Mouse (Mus musculus) forebrain, embryonic 11.5 days (tissue): ENCODE results near the gene Enox1. TPM values are rescaled to one million over a fixed set of nuclear protein-coding genes. Genes with fewer than 3 reads are reported as not detected.

ENCODE experiments used
- ATAC-seq: fragments of 200-750 bp; cut with Nextera tagmentation; replicated peaks from 2 replicates; pipeline ENCODE4 v1.8.0; 2017; ENCODE audit warnings: moderate TSS enrichment; ENCODE audit not compliant: low FRiP score
- DNase-seq: peaks from one replicate; pipeline ENCODE4 v3.0.0-alpha.2; 2017; ENCODE audit warnings: low spot score
- H3K27ac ChIP-seq: fragments of 300-500 bp; sonication (generic); 2 replicates; pipeline ENCODE4 v1.5.1; 2014; ENCODE audit warnings: low read depth, low read length
- H3K27me3 ChIP-seq: fragments of 300-500 bp; sonication (generic); 2 replicates; pipeline ENCODE4 v1.6.1; 2014; ENCODE audit warnings: mild to moderate bottlenecking, low read length, mixed read lengths; ENCODE audit not compliant: control insufficient read depth, insufficient read depth
- H3K36me3 ChIP-seq: fragments of 300-500 bp; sonication (generic); 2 replicates; pipeline ENCODE4 v1.6.1; 2014; ENCODE audit warnings: mild to moderate bottlenecking, low read length, moderate library complexity, mixed read lengths; ENCODE audit not compliant: control insufficient read depth, insufficient read depth
- H3K4me1 ChIP-seq: fragments of 300-500 bp; sonication (generic); replicated peaks from 2 replicates; pipeline ENCODE4 v1.6.1; 2014; ENCODE audit warnings: low read length, mixed read lengths; ENCODE audit not compliant: control insufficient read depth, insufficient read depth
- H3K4me2 ChIP-seq: fragments of 300-500 bp; sonication (generic); 2 replicates; pipeline ENCODE4 v1.6.1; 2014; ENCODE audit warnings: low read depth, mild to moderate bottlenecking, low read length, moderate library complexity, mixed read lengths; ENCODE audit not compliant: severe bottlenecking
- H3K4me3 ChIP-seq: fragments of 300-500 bp; sonication (generic); 2 replicates; pipeline ENCODE4 v1.5.1; 2014; ENCODE audit warnings: low read depth, low read length
- H3K9ac ChIP-seq: fragments of 300-500 bp; sonication (generic); 2 replicates; pipeline ENCODE4 v1.6.1; 2014; ENCODE audit warnings: low read length
- H3K9me3 ChIP-seq: fragments of 300-500 bp; sonication (generic); 2 replicates; pipeline ENCODE4 v1.6.1; 2016; ENCODE audit warnings: low read length, mixed read lengths; ENCODE audit not compliant: control insufficient read depth
- WGBS: fragments of 180-500 bp; shearing (Covaris S2); extraction: QIAGEN DNeasy Blood & Tissue Kit; methylation state at CpG from one replicate; pipeline ENCODE4 v1.1.7; 2014; 5-methylcytosine and 5-hydroxymethylcytosine counted together
- polyA plus RNA-seq: library from polyadenylated mRNA; unstranded; fragments of >200 nt; fragmentation: Nextera tagmentation; extraction: Ambion mirVana; gene quantifications from 2 replicates; pipeline ENCODE4 v1.2.1, GENCODE M21; 2014

Gene Enox1
- polyA plus RNA-seq, 1 experiment from 2014 or later = 22.6 TPM

GRCm38 (mm10) chr14:77464782-77465181 is 308.2 kb downstream of the Enox1 start:
- no peaks in the 10 kb centered on the region for H3K27me3 ChIP-seq
- H3K9ac ChIP-seq = no peak overlapping the region
- H3K4me1 ChIP-seq = no peaks in the 10 kb centered on the region
- no peak overlapping the region for H3K4me3 ChIP-seq
- no peaks in the 10 kb centered on the region for H3K36me3 ChIP-seq
- DNase-seq = no peak
- no peak overlapping the region for H3K4me2 ChIP-seq
- H3K9me3 ChIP-seq = no peaks in the 10 kb centered on the region
- no peak for ATAC-seq
- H3K27ac ChIP-seq = no peak overlapping the region
- 95% methylated on average over 4 of the region's 4 CpGs for WGBS

GRCm38 (mm10) chr14:77470577-77470976 is 314.0 kb downstream of the Enox1 start:
- no peak for ATAC-seq
- 79% methylated on average over 3 of the region's 3 CpGs for WGBS
- Histone ChIP-seq H3K27me3 (no peaks in the 10 kb centered on the region), H3K4me1 (no peaks in the 10 kb centered on the region), H3K9me3 (no peaks in the 10 kb centered on the region), H3K27ac (no peak overlapping the region), H3K9ac (no peak overlapping the region), H3K4me2 (no peak overlapping the region), H3K4me3 (no peak overlapping the region), H3K36me3 (no peaks in the 10 kb centered on the region)
- no peak for DNase-seq

- WGBS = 84% methylated on average over 4 of the region's 4 CpGs
- ATAC-seq = no peak
These were observed 316.9 kb downstream of the Enox1 start for GRCm38 (mm10) chr14:77473501-77473900.

GRCm38 (mm10) chr14:77474026-77474425 is 317.5 kb downstream of the Enox1 start:
- Histone ChIP-seq H3K9me3 (no peaks in the 10 kb centered on the region), H3K9ac (no peak overlapping the region), H3K4me2 (no peak overlapping the region), H3K36me3 (no peaks in the 10 kb centered on the region), H3K27ac (no peak overlapping the region), H3K4me3 (no peak overlapping the region), H3K4me1 (no peaks in the 10 kb centered on the region), H3K27me3 (no peaks in the 10 kb centered on the region)
- ATAC-seq = no peak
- WGBS = 68% methylated on average over 5 of the region's 5 CpGs
- no peak for DNase-seq

More at GRCm38 (mm10) chr14:77473501-77473900, 316.9 kb downstream of the Enox1 start:
- no peaks in the 10 kb centered on the region for H3K27me3 ChIP-seq
- no peaks in the 10 kb centered on the region for H3K9me3 ChIP-seq
- no peak overlapping the region for H3K27ac ChIP-seq
- H3K9ac ChIP-seq = no peak overlapping the region
- no peaks in the 10 kb centered on the region for H3K4me1 ChIP-seq
- no peak overlapping the region for H3K4me3 ChIP-seq
- H3K4me2 ChIP-seq = no peak overlapping the region
- no peaks in the 10 kb centered on the region for H3K36me3 ChIP-seq
- DNase-seq = no peak

- Histone ChIP-seq H3K4me1 (no peaks in the 10 kb centered on the region), H3K4me2 (no peak overlapping the region), H3K4me3 (no peak overlapping the region), H3K36me3 (no peaks in the 10 kb centered on the region), H3K9me3 (no peaks in the 10 kb centered on the region), H3K9ac (no peak overlapping the region), H3K27ac (no peak overlapping the region), H3K27me3 (no peaks in the 10 kb centered on the region)
- 82% methylated on average over 11 of the region's 11 CpGs for WGBS
- no peak for DNase-seq
- no peak for ATAC-seq
These were observed 318.7 kb downstream of the Enox1 start for GRCm38 (mm10) chr14:77475134-77475820.

DNA sequence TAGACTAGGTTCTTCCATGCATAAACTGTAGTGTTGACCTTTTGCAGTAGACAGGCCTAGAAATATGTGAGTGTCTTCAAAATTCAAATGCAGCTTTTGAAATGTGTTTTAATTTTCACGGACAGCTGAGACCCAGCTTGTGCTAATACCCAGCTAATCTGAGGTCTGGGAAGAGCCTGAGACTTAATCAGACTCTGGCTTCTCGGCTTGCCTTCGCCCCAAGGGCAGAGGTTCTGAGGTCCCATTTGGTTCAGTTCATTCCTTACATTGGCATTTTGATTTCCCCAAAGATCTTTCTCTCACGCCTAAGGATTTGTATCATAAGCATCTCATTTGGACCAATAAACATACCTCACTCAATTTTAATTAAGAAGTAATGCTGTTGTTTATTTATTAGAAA is 321.1 kb downstream of the Enox1 start:
- no peak for ATAC-seq
- Histone ChIP-seq H3K4me1 (no peaks in the 10 kb centered on the region), H3K9me3 (no peaks in the 10 kb centered on the region), H3K4me2 (no peak overlapping the region), H3K36me3 (no peaks in the 10 kb centered on the region), H3K27me3 (no peaks in the 10 kb centered on the region), H3K9ac (no peak overlapping the region), H3K4me3 (no peak overlapping the region), H3K27ac (no peak overlapping the region)
- no peak for DNase-seq
- WGBS = 76% methylated on average over 4 of the region's 4 CpGs

- no peaks in the 10 kb centered on the region for H3K27me3 ChIP-seq
- no peak for ATAC-seq
- WGBS = 88% methylated on average over 7 of the region's 7 CpGs
- no peak overlapping the region for H3K9ac ChIP-seq
- no peaks in the 10 kb centered on the region for H3K9me3 ChIP-seq
- H3K27ac ChIP-seq = no peak overlapping the region
- no peaks in the 10 kb centered on the region for H3K36me3 ChIP-seq
- no peaks in the 10 kb centered on the region for H3K4me1 ChIP-seq
- DNase-seq = no peak
- H3K4me3 ChIP-seq = no peak overlapping the region
- no peak overlapping the region for H3K4me2 ChIP-seq
These were observed 321.6 kb downstream of the Enox1 start for GRCm38 (mm10) chr14:77478210-77478609.

- Histone ChIP-seq H3K27ac (no peak overlapping the region), H3K4me1 (no peaks in the 10 kb centered on the region), H3K9me3 (no peaks in the 10 kb centered on the region), H3K27me3 (no peaks in the 10 kb centered on the region), H3K9ac (no peak overlapping the region), H3K36me3 (no peaks in the 10 kb centered on the region), H3K4me3 (no peak overlapping the region), H3K4me2 (no peak overlapping the region)
- no peak for ATAC-seq
- DNase-seq = no peak
- 96% methylated on average over 8 of the region's 8 CpGs for WGBS
These were observed 322.1 kb downstream of the Enox1 start for GRCm38 (mm10) chr14:77478692-77479091.

DNA sequence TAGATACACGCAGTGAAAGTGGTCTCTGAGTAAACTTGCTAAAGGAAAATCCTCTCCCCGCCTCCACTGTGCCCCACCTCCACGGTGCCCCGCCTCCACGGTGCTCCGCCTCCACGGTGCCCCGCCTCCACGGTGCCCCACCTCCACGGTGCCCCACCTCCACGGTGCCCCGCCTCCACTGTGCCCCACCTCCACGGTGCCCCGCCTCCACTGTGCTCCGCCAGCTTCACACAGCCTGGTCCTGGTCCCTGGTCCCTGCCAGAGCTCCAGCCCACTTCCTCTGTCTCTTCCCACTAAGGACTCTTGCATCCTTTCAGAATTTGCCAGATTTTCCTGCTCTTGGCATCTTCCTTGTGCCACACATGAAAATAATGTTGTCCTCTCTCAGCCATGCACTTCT is 326.5 kb downstream of the Enox1 start:
- Histone ChIP-seq H3K4me2 (no peak overlapping the region), H3K4me3 (no peak overlapping the region), H3K9me3 (no peaks in the 10 kb centered on the region), H3K27ac (no peak overlapping the region), H3K36me3 (no peaks in the 10 kb centered on the region), H3K9ac (no peak overlapping the region), H3K4me1 (no peaks in the 10 kb centered on the region), H3K27me3 (no peaks in the 10 kb centered on the region)
- no peak for DNase-seq
- ATAC-seq = no peak
- WGBS = 62% methylated on average over 15 of the region's 15 CpGs
